Mouse (Mus musculus) G1E (cell line): ENCODE results near the gene Snx10. TPM values are rescaled to one million over a fixed set of nuclear protein-coding genes. Genes with fewer than 3 reads are reported as not detected.

Source experiments
- ATAC-seq: 2 replicates; pipeline ENCODE4 v1.8.0; 2016; ENCODE audit warnings: mild to moderate bottlenecking; ENCODE audit not compliant: insufficient number of reproducible peaks, poor library complexity, low FRiP score, severe bottlenecking; ENCODE audit errors: extremely low read depth
- DNase-seq: peaks from one replicate; pipeline ENCODE4 v3.0.0; 2012; ENCODE audit warnings: low spot score
- H3K27me3 ChIP-seq: 2 replicates; pipeline ENCODE4 v1.6.1; 2012; ENCODE audit warnings: mild to moderate bottlenecking, low read length, inconsistent platforms; ENCODE audit not compliant: insufficient read depth
- H3K36me3 ChIP-seq: replicated peaks from 2 replicates; pipeline ENCODE3; 2012; ENCODE audit warnings: mild to moderate bottlenecking, inconsistent platforms
- H3K4me1 ChIP-seq: 2 replicates; pipeline ENCODE4 v1.6.1; 2012; ENCODE audit warnings: low read depth, low read length, inconsistent platforms, mixed read lengths; ENCODE audit not compliant: insufficient read depth
- H3K4me3 ChIP-seq: 2 replicates; pipeline ENCODE4 v1.5.1; 2012; ENCODE audit warnings: low read depth, mild to moderate bottlenecking, inconsistent platforms, low read length, moderate library complexity, mixed read lengths
- H3K9me3 ChIP-seq: replicated peaks from 2 replicates; pipeline ENCODE4 v1.6.1; 2012; ENCODE audit warnings: inconsistent platforms
- CTCF ChIP-seq: IDR thresholded peaks from 2 replicates; pipeline ENCODE4 v1.5.1; 2012; ENCODE audit warnings: low read depth, low read length, inconsistent platforms, mixed read lengths
- GATA1 ChIP-seq: IDR thresholded peaks from 2 replicates; pipeline ENCODE4 v1.6.1; 2012; ENCODE audit warnings: borderline replicate concordance, low read length, inconsistent platforms, mixed read lengths
- GATA2 ChIP-seq: IDR thresholded peaks from 2 replicates; pipeline ENCODE4 v1.6.1; 2012; ENCODE audit warnings: low read depth, low read length, inconsistent platforms, borderline replicate concordance
- POLR2AphosphoS5 ChIP-seq: IDR thresholded peaks from 2 replicates; pipeline ENCODE4 v1.6.1; 2012; ENCODE audit warnings: low read depth, low read length, inconsistent platforms; ENCODE audit not compliant: insufficient replicate concordance
- TAL1 ChIP-seq: conservative IDR thresholded peaks from 2 replicates; pipeline ENCODE4 v1.6.1; 2012; ENCODE audit warnings: low read depth, low read length, inconsistent platforms, mixed read lengths
- polyA plus RNA-seq: library from polyadenylated mRNA; stranded (reverse); fragments of >175 nt; gene quantifications from 2 replicates; pipeline ENCODE4 v1.2.3, GENCODE M21; 2012
- total RNA-seq, 2 experiments: library from RNA; stranded (forward) in 1 of 2; stranded (reverse) in 1 of 2; fragments of 200-1000 nt in 1 of 2; fragments of >200 nt in 1 of 2; fragmentation: Nextera tagmentation in 1 of 2; gene quantifications; 2 replicates each; pipeline ENCODE4 v1.2.3; 2014 to 2017

Gene Snx10
- total and polyA plus RNA-seq, 3 experiments: 1.5 TPM; not detected in 2

DNA sequence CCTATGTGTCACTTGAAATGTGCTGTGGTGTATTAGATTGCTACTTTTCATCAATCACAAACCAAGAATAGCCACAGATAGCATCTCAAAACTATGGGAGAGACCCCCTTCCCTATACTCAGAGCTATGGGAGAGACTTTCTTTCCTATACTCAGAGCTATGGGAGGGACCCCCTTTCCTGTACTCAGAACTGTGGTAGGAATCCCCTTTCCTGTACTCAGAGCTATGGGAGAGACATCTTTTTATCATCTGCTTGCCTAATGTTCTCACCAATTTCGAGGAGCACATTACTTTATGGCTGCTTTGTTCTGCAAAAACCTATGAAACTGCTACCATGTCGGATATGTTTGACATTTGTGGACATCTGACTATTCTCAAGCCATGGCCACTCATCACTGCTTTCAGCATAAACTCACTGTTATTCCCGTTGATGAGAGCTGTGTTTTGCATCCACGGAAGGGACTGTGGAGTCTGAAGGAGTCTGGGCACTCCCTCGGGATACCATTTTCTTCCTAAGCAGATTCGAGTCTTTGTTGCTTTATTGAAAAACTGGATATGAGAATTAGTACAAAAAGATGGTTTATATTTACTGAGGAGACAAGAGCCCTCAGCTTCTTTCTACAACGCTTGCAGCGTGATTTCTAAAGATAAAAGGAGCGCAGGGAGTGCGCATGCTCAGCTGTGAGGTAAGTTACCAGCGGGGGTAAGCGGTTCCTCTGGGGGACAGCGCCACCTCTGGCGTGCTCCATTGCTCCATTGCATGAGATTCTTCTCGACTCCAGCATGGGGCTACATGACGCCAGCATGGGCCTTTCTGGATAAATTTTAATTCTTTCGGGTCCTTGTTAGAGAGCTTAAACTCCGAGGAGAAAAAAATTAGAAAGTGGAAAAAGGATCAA, 14.7 kb upstream of the Snx10 start:
- Histone ChIP-seq H3K4me3 (no peak overlapping the region), H3K9me3 (no peaks in the 10 kb centered on the region), H3K36me3 (no peaks in the 10 kb centered on the region), H3K27me3 (peaks cover 4% of the 10 kb centered on the region; the same call in 1 of the 2 replicates), H3K4me1 (no peaks in the 10 kb centered on the region)
- TF ChIP-seq GATA1: no peak
- no peak for TF ChIP-seq CTCF
- TF ChIP-seq GATA2: no peak
- ATAC-seq: no peak
- DNase-seq: no peak

DNA sequence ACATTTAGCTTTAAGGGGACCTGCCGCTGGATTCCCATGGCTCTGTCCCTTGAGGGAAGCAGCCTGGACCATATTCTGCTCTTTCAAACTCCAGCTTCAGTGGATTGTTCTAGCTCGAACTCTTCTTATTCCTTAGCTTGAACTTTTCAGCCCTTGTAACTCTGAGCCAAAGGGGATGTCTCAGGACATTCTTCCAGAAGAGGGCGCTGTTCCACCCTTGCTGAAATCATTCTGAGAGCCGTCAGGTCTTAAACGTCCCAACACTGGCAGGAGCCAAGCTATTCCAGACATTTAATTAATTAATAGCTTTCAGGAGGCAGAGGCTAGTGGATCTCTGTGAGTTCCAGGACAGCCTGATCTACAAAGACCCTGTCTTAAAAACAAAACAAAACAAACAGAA, 13.6 kb upstream of the Snx10 start:
- peaks cover 4% of the 10 kb centered on the region; the same call in 1 of the 2 replicates for H3K27me3 ChIP-seq
- no peak for ATAC-seq
- H3K4me3 ChIP-seq: no peak overlapping the region
- no peaks in the 10 kb centered on the region for H3K36me3 ChIP-seq
- H3K9me3 ChIP-seq: no peaks in the 10 kb centered on the region
- no peaks in the 10 kb centered on the region for H3K4me1 ChIP-seq
- DNase-seq: no peak
- TF ChIP-seq POLR2AphosphoS5 (no peak), GATA1 (no peak), GATA2 (no peak), CTCF (no peak), TAL1 (no peak)

DNA sequence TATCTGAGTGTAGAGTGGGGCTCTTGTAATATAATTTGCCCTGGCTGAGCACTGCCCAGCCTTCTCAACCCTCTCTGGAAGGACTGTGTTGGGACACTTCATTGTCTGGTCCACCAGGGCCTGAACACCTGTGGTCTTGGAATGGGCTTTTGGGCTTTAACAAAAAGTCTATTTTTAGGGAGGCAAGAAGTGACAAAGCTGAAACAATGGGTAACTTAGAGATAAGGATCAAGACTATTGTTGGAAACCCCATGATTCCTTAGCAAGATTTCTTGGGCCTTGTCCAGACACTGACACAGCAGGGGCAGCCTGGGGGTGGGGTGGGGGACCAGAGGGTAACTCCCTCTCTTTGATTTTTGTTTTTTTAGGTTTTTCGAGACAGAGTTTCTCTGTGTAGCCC, 12.8 kb upstream of the Snx10 start:
- DNase-seq (no peak), ATAC-seq (no peak)

DNA sequence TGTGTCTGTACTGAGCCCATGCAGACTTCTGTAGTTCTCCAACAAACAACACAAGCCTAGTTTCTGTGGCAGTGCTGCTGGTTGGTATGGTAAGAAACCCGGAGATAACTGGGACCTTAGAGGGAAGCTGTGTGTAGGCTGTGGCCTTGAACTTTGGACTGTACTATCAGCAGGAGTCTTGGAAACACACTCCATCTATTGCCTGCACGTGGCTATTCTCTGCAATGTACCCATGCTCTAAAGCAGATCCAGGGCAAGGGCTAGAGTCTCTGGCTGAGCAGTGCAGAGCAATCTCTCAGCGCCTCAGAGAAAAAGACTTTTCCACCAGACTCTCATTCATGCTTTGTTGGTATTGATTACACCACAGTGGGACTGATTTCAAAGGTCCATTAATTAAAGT, 10.0 kb upstream of the Snx10 start:
- DNase-seq: no peak
- Histone ChIP-seq H3K27me3 (peaks cover 4% of the 10 kb centered on the region; the same call in 1 of the 2 replicates), H3K4me1 (no peaks in the 10 kb centered on the region), H3K36me3 (no peaks in the 10 kb centered on the region), H3K4me3 (no peak overlapping the region), H3K9me3 (peaks cover 6% of the 10 kb centered on the region; the same call in 1 of the 2 replicates)
- TF ChIP-seq GATA1 (no peak), POLR2AphosphoS5 (no peak), GATA2 (no peak), TAL1 (no peak), CTCF (no peak)
- ATAC-seq: no peak

More for the DNA sequence above, 12.8 kb upstream of the Snx10 start:
- Histone ChIP-seq H3K36me3 (no peaks in the 10 kb centered on the region), H3K9me3 (no peaks in the 10 kb centered on the region), H3K4me3 (no peak overlapping the region), H3K4me1 (no peaks in the 10 kb centered on the region), H3K27me3 (peaks cover 4% of the 10 kb centered on the region; the same call in 1 of the 2 replicates)
- no peak for TF ChIP-seq POLR2AphosphoS5
- no peak for TF ChIP-seq GATA1
- TF ChIP-seq TAL1: no peak

DNA sequence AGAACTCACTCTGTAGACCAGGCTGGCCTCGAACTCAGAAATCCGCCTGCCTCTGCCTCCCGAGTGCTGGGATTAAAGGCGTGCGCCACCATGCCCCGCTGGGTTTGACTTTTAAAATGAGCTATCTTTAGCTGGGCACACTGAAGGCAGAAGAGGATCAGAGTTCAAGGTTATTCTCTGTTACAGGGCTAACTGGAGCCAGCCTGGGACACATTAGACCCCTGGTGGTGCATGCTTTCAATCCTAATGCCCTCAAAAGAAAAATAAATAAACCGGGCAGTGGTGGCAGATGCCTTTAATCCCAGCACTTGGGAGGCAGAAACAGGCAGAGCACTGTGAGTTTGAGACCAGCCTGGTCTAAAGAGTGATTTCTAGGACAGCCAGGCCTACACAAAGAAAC, 8.8 kb upstream of the Snx10 start:
- Histone ChIP-seq H3K4me3 (no peak overlapping the region), H3K4me1 (no peaks in the 10 kb centered on the region), H3K36me3 (no peaks in the 10 kb centered on the region), H3K9me3 (peaks cover 6% of the 10 kb centered on the region; the same call in 1 of the 2 replicates), H3K27me3 (no peaks in the 10 kb centered on the region)
- no peak for TF ChIP-seq POLR2AphosphoS5
- no peak for TF ChIP-seq GATA1
- no peak for TF ChIP-seq TAL1
- no peak for TF ChIP-seq GATA2
- TF ChIP-seq CTCF: no peak
- ATAC-seq (no peak), DNase-seq (no peak)

DNA sequence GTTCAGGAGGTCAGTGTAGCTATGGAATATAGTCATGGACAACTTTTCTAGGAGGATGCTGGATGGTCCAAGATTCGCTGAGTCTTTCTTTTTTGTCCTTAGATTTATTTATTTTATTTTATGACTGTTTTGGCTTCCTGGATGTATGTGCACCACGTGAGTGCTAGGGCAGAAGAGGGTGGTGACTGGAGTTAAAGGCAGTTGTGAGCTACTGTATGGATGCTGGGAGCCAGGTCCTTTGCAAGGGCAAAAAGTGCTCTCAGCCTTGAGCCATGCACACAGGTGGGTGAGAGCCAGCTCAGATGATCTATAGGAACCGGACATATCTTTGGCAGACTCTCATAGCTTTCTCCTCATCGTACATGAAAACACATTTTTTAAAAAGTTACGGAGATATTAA, 391 bp upstream of the Snx10 start:
- Histone ChIP-seq H3K27me3 (peaks cover 22% of the 10 kb centered on the region), H3K36me3 (no peaks in the 10 kb centered on the region), H3K4me1 (no peaks in the 10 kb centered on the region), H3K4me3 (no peak overlapping the region), H3K9me3 (no peaks in the 10 kb centered on the region)
- DNase-seq: no peak
- ATAC-seq: no peak
- TF ChIP-seq CTCF (no peak), GATA1 (no peak), POLR2AphosphoS5 (no peak), TAL1 (no peak), GATA2 (no peak)
